In genomic region chr7:134748376-134748775, GRCm38 (mm10) we compare ENCODE assay signal across 12 mouse cellular contexts.
"Had no signal": no experiment of that assay in that cellular context is flagged by ENCODE, and none has a peak within 500 bp of the region (broad histone marks: within the 10 kb centered on the region; RNA-seq: fewer than 3 reads in every experiment).

No protein-coding gene starts in this region.

- DNase-seq: lung, adult 2 months; lung, postnatal 14 days; lung, postnatal 36 days; midbrain, embryonic 14.5 days; retina, postnatal 1 day; right cerebral cortex, adult 18-20 months; right cerebral cortex, postnatal 25 days; right cerebral cortex, postnatal 4 days; spleen, adult 18-20 months; thymus, adult 18-20 months; thymus, postnatal 14 days; thymus, postnatal 36 days had no signal
